Mouse (Mus musculus): ENCODE results near the gene Mrnip.
A peak's percentile ranks its signal among the peaks of the same experiment; 100 is the strongest.

Gene Mrnip

GRCm38 (mm10) chr11:50161578-50162304, 12.5 kb upstream of the Mrnip start:
- peak; percentile 55 for DNase-seq

GRCm38 (mm10) chr11:50162338-50163050, 11.8 kb upstream of the Mrnip start:
- no peak for DNase-seq

- DNase-seq, result no peak
Measured at GRCm38 (mm10) chr11:50168352-50168751, 5.9 kb upstream of the Mrnip start.

- peak; percentile 98 for DNase-seq
Measured at GRCm38 (mm10) chr11:50174730-50175187, 515 bp downstream of the Mrnip start.

DNA sequence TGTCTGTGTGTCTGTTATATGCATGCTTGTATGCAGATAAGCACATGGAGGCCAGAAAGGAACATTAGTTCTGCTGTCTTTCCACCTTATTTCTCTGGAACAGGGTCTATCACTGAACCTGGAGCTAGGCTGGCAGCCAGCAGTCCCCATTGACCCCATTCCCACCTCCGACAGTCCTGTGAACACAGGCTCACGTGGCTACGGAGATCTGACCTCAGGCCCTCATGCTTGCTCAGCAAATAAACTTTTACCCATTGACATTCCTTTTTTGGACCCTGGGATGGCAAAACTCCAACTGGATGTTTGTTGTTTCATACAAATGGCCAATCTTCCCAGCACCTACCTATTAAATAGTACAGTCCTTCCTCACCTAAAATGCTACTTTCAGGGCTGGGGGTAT, 2.1 kb downstream of the Mrnip start:
- peak; percentile 80 for DNase-seq

DNA sequence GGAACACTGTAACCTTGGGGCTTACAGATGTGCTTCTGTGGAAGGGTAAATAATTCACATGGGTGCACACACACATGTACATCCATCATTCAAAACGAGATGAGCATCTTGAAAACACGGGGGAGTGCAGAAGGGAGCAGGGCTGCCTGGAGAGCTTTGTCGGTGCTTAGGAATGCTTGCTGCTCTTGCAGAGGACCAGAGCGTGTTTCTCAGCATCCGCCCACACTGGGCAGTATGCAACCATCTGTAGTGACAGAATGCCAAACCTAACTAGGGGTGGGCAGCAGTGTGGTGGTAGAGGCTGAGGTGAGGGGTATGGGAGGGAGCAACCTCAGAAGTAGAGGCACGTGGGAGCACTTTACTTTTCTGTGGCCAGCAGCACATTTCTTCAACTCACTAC, 2.9 kb downstream of the Mrnip start:
- DNase-seq, result no peak

DNA sequence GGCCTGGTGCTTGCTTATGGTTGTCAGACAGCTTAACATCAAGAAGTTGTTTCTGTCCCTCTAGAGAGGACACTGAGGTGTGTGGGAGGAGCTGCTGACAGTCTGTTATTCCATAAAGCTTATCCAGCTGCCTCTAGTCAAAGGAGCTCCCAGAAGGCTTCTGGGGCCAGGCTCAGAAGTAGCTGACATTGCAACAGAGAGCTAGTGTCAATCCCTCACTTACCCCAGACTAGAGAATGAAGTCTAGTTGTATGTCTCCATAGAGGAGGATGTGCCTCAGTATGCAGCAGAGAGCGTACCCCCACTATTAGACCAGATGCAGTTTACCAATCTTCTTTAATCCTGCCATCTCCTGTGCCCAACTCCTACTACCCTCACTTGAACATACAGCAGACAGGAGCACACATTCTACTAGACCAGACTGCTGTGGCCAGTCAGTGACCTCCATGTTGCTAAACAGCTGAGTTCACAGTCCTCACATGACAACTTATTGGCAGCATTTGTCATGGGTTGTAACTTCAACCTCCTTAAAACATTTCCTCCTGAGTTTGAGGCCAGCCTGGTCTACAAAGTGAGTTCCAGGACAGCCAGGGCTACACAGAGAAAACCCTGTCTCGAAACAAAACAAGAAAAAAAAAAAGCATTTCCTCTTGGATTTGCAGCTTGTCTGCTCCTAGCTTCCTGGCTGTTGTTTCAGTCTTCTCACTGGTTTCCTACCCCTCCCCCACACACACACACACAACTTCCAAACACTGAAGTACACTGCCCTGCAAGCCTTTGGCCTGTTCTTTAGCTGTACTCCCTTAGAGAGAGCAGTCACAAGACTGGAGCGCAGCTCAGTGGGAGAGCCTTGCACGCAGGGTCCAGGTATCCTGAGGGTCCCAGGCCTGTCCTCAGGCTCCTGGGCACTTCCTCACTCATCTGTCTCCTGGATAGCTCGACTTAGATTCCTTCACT, 4.6 kb downstream of the Mrnip start:
- no peak for DNase-seq

DNA sequence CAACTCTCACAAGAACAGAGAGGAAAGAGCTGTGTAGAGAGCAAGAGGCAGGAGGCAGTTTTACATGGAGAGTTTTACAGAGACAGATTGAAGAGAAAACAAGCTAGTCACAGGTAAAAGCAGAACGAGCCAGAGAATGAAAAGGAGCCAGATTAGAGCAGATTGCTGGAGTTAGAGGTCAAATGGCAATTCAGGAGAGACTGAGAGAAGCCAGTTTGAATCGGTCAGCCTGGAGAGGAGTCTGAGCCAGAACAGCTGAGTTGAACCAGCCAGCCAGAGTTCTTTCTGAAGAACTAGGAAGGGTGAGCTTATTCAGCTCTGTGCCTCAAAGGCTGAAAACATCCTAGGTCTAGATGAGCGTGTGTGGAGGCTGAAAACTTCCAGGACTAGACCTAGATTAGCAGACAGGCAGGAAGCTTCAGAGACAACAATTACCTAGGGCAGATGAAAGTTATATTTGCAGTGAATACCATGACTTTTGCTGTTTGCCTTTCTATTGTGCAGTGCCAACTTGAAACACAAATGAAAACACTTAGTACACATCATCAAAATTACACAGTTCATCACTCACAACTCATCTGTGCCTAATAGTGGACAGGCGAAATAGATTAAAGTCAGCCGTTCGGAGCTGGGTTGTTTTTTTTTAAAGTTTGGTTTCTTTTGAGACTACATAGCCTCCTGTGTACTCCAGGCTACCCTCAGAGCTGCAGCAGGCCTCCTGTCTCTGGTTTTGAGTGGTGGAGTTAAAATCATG, 6.4 kb downstream of the Mrnip start:
- DNase-seq, result no peak

DNA sequence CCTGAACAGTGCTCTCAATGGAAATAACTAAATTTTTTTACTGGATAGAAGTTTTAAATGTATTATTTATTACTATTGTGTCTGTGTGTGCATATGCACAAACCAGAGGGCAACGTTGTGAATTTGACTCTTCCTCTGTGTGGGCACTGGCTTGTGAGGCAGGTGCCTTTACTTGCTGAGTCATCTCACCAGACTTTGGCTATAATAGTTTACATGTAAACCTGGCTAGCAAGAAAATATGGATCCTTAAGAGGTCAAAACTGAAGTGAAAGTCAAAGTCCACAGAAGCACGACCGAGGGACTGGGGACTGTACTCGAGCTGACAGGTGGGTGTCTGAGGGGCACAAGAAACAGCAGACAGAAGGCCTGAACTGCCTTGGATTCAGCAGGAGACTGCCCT, 8.5 kb downstream of the Mrnip start:
- DNase-seq, result no peak

DNA sequence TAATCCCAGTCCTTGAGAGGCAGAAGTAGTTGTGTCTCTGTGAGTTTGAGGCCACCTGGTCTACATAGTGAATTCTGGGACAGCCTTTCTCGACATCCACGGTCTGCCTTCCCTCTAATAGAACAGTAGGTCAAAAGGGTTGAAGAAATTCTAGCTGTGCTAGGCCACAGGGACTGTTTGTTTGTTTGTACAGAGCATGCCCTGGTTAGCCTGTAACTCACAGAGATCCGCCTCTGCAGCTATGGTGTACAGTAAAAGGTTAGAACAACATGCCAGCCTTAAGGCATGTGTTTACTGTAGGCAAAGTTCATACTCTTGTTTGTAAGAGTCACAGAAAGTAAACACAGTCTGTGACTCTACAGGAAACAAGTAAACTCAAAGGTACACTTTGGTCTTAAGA, 10.5 kb downstream of the Mrnip start:
- DNase-seq, result peak; percentile 56

DNA sequence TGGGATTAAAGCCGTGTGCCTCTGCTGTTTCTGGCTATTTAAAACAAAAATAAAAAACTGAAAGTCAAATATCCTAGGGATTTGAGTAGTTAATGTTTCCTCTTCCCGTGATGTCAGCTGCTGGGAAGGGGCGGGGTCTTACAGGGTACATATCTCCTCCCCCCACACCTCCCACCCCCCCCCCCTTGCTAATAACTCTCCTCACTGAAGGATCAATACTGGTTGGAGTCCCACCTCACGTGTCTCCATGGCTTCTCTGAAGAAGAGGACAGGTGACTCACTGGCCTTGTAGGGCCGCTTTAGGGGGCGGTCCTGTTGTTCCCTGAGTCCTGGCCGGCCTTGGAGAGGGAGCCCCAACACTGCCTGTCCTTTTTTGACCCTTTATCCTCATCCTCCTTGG, 14.4 kb downstream of the Mrnip start:
- DNase-seq, result no peak

GRCm38 (mm10) chr11:50190362-50190761, 16.1 kb downstream of the Mrnip start:
- DNase-seq, result no peak

- no peak for DNase-seq
Measured at GRCm38 (mm10) chr11:50192278-50192677, 18.0 kb downstream of the Mrnip start.

DNA sequence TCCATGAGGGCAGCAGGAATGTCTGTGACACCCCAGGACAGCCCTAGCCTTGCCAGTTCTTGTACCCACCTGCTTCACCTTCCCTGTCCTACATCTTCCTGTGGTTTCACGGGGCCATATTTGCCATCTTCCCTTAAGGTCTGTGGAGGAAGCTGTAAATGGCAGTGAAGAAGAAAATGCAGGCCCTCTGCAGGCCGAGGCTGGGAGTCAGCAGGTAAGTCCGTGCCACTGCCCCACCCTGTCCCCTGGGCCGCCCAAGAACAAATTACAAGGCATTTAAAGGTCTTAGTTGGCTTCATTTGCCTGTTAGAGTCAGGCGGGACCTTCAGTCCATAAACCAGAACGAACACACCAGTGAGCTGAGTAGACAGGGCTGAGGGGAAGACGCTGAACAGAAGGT, 19.8 kb downstream of the Mrnip start:
- DNase-seq, result no peak

DNA sequence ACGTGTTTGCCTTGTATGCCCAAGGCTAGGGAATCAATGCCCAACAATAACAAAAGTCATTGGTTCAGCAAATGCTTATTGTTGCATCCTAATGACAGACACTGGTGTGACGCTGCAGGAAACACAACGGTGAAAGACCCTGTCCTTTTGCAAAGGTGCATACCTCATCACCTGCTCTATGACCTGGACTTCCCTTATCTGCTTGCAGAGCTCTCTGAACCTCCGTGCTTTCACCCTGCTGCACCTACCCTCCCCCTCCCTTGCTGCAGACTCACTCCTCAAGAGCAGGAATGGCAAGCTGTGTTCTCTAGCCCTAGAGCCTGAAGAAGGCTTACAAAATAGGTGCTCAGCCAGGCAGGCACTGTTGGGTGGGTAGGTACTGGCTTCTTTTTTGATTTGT, 20.5 kb downstream of the Mrnip start:
- no peak for DNase-seq

DNA sequence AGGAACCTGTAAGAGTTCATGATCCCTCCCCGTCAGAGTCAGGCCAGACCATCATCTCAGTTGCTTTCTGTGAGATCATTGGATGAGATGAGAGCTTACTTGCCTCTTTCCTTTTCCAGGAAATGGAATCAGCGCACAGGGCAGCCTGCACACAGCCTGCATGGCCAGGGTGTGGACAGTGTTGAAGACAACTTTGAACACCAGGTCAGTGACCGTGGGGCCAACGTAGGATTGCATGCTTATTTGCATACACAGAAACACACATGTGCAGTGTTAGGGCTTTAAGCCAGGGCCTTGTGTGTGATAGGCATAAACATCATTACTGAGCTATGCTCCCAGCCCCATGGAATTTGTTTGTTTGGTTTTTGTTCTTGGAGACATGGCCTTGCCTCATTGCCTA, 23.3 kb downstream of the Mrnip start:
- DNase-seq, result no peak

GRCm38 (mm10) chr11:50198219-50198846, 24.1 kb downstream of the Mrnip start:
- no peak for DNase-seq

GRCm38 (mm10) chr11:50198916-50199315, 24.7 kb downstream of the Mrnip start:
- DNase-seq, result no peak

GRCm38 (mm10) chr11:50200613-50201012, 26.4 kb downstream of the Mrnip start:
- no peak for DNase-seq

GRCm38 (mm10) chr11:50201590-50201989, 27.3 kb downstream of the Mrnip start:
- no peak for DNase-seq

- no peak for DNase-seq
Measured at GRCm38 (mm10) chr11:50203302-50203827, 29.1 kb downstream of the Mrnip start.

- no peak for DNase-seq
Measured at GRCm38 (mm10) chr11:50205434-50205833, 31.2 kb downstream of the Mrnip start.

Data from kidney, adult 11 months (tissue).